Mouse (Mus musculus) left cerebral cortex, adult 2 months (tissue): ENCODE results near the gene Padi4. TPM values are rescaled to one million over a fixed set of nuclear protein-coding genes. Genes with fewer than 3 reads are reported as not detected.

ENCODE experiments used
- DNase-seq, 2 experiments: peaks; one replicate each; pipeline ENCODE4 v3.0.0; 2021 to 2022; ENCODE audit warnings: low spot score in 2 of 2, mixed read lengths in 1 of 2; ENCODE audit errors: extremely low spot score in 1 of 2
- H3K27ac ChIP-seq: fragments of 200-600 bp; 2 replicates; pipeline ENCODE4 v1.8.1; 2022
- H3K4me3 ChIP-seq: fragments of 200-600 bp; 2 replicates; pipeline ENCODE4 v1.8.1; 2022
- CTCF ChIP-seq: fragments of 200-600 bp; IDR thresholded peaks from 2 replicates; pipeline ENCODE4 v1.8.1; 2022; ENCODE audit warnings: antibody characterized with exemption, mild to moderate bottlenecking, moderate library complexity
- intact Hi-C: fragments of 180-260 bp; cut with DNase I; formaldehyde crosslinking; loops from one replicate; pipeline ENCODE4 v1.15.1; 2025
- microRNA-seq, 2 experiments: library from miRNA; unstranded; fragments of <30 nt; microRNA quantifications; one replicate each; pipeline ENCODE4 v1.2.0; 2021
- total RNA-seq, 2 experiments: library from RNA; stranded (reverse); gene quantifications; 2 replicates each; pipeline ENCODE4 v1.2.3; 2021

Padi4 gene
- total RNA-seq, 2 experiments from 2014 or later: 0.14 TPM; not detected in 1

GRCm38 (mm10) chr4:140708297-140708927 lies 65.6 kb downstream of the Padi4 start:
- DNase-seq: no peak
- intact Hi-C loops: no loop called here
- Histone ChIP-seq H3K4me3 (no peak overlapping the region), H3K27ac (no peak overlapping the region)
- TF ChIP-seq CTCF: no peak

- DNase-seq: no peak
- intact Hi-C loops: no loop called here
These were observed 66.4 kb downstream of the Padi4 start for GRCm38 (mm10) chr4:140707615-140708014.

GRCm38 (mm10) chr4:140704166-140704565 lies 69.9 kb downstream of the Padi4 start:
- intact Hi-C loops: no loop called here
- Histone ChIP-seq H3K4me3 (no peak overlapping the region), H3K27ac (no peak overlapping the region)
- DNase-seq: no peak
- no peak for TF ChIP-seq CTCF

More at GRCm38 (mm10) chr4:140707615-140708014, 66.4 kb downstream of the Padi4 start:
- Histone ChIP-seq H3K27ac (no peak overlapping the region), H3K4me3 (no peak overlapping the region)
- TF ChIP-seq CTCF: no peak

GRCm38 (mm10) chr4:140703636-140704035 lies 70.4 kb downstream of the Padi4 start:
- intact Hi-C loops: no loop called here
- Histone ChIP-seq H3K4me3 (no peak overlapping the region; the same call in 1 of the 2 replicates), H3K27ac (no peak overlapping the region)
- DNase-seq: no peak
- no peak for TF ChIP-seq CTCF

- peak overlapping the region; percentile 74 for H3K4me3 ChIP-seq
- TF ChIP-seq CTCF: no peak
- peak overlapping the region; percentile 86 for H3K27ac ChIP-seq
- DNase-seq: peak; percentile 82 to 83
- intact Hi-C loops: no loop called here
These were observed 71.3 kb downstream of the Padi4 start for GRCm38 (mm10) chr4:140702611-140703327.

- peak in 1 of 2 experiments; percentile 45 for DNase-seq
- intact Hi-C loops: loop anchor here (1.0 kb wide), 1 partner anchor 12 kb away; no protein-coding TSS in a partner anchor
- no peak for TF ChIP-seq CTCF
- Histone ChIP-seq H3K4me3 (peak overlapping the region; percentile 74), H3K27ac (peak overlapping the region; percentile 81)
These were observed 72.1 kb downstream of the Padi4 start for GRCm38 (mm10) chr4:140701716-140702561.

GRCm38 (mm10) chr4:140701049-140701715 lies 72.9 kb downstream of the Padi4 start:
- intact Hi-C loops: loop anchor here (1.0 kb wide), 1 partner anchor 13 kb away; no protein-coding TSS in a partner anchor

GRCm38 (mm10) chr4:140700269-140701018 lies 73.6 kb downstream of the Padi4 start, which contains the start of gene Rcc2:
Rcc2 (plus strand) TSS chr4:140700541.
- Histone ChIP-seq H3K27ac (peak within 1 kb of the TSS; percentile 94), H3K4me3 (peak within 1 kb of the TSS; percentile 74)
- TF ChIP-seq CTCF: no peak
- DNase-seq: no peak
- intact Hi-C loops: loop anchor here (1.0 kb wide), 1 partner anchor 14 kb away; no protein-coding TSS in a partner anchor

More at GRCm38 (mm10) chr4:140701049-140701715, 72.9 kb downstream of the Padi4 start:
- peak; percentile 82 to 85 for DNase-seq
- TF ChIP-seq CTCF: peak; percentile 44
- Histone ChIP-seq H3K27ac (peak overlapping the region; percentile 94), H3K4me3 (peak overlapping the region; percentile 74)

GRCm38 (mm10) chr4:140699441-140700127 lies 74.5 kb downstream of the Padi4 start:
- peak overlapping the region; percentile 94 for H3K27ac ChIP-seq
- intact Hi-C loops: loop anchor here (1.0 kb wide), 1 partner anchor 19 kb away; no protein-coding TSS in a partner anchor

More at GRCm38 (mm10) chr4:140699441-140700127, 74.5 kb downstream of the Padi4 start:
- peak; percentile 58 to 68 for DNase-seq
- no peak for TF ChIP-seq CTCF
- peak overlapping the region; percentile 43 for H3K4me3 ChIP-seq

Small RNAs within 50 kb of the gene (microRNA-seq; reads per million reads assigned to microRNA genes)
- 0 reads per million in 2 experiments for gene Gm25951

Other genes starting within 250 kb of the Padi4 start
- gene Arhgef10l, start 108.2 kb downstream of the Padi4 start, total RNA-seq: 10 to 100 TPM; 63.2 to 71.5 TPM
- 10 to 100 TPM; 87.4 to 91.7 TPM for gene Rcc2, start 73.7 kb downstream of the Padi4 start, total RNA-seq
- not detected for gene Padi6, start 31.6 kb downstream of the Padi4 start, total RNA-seq
- not detected for gene Padi3, start 36.4 kb upstream of the Padi4 start, total RNA-seq
- gene Padi1, start 71.5 kb upstream of the Padi4 start, total RNA-seq: under 1 TPM in 1 of 2 experiments, not detected in 1; 0.09 TPM
- gene Padi2, start 132.1 kb upstream of the Padi4 start, total RNA-seq: 10 to 100 TPM; 10.2 to 11.6 TPM
- gene Sdhb, start 187.0 kb upstream of the Padi4 start, total RNA-seq: 100 to 1,000 TPM; 170 to 178 TPM
- 100 to 1,000 TPM; 150 to 155 TPM for gene Atp13a2, start 212.6 kb upstream of the Padi4 start, total RNA-seq
- gene Mfap2, start 236.2 kb upstream of the Padi4 start, total RNA-seq: 1 to 10 TPM; 4.8 to 4.9 TPM